Mouse (Mus musculus) liver (tissue): ENCODE results near the gene Gm11758.
"Not testable (repeated sequence)": the region's sequence is repeated elsewhere in the genome, so short reads cannot be mapped to it uniquely, and the experiment has no call there.

Experiments used
- DNase-seq: peaks from one replicate; pipeline ENCODE4 v3.0.0-alpha.2; 2020; ENCODE audit warnings: mixed read lengths

The Gm11758 gene

DNA sequence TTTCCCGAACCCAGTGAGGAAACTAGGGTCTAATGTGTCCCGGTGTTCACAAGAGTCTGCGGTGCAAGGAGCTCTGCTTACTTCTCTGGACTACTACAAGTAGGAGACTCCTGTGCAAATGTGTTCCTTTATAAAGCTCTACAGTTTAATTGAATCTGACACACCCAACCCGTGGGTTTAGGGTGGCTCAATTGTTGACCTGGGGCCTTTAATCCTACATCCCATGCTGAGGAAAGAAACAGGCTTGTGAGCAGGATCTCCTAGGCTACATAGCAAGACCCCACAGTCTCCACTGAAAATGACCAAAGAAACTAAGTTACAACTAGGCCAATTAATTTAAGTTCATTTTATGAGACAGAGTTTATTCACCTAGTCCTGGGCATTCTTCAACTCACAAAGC is at the start of gene Gm11758:
Gene Gm11758, minus strand, starts transcription at position 101 of the 400 bp plus-strand sequence.
- DNase-seq = not testable (repeated sequence)

DNA sequence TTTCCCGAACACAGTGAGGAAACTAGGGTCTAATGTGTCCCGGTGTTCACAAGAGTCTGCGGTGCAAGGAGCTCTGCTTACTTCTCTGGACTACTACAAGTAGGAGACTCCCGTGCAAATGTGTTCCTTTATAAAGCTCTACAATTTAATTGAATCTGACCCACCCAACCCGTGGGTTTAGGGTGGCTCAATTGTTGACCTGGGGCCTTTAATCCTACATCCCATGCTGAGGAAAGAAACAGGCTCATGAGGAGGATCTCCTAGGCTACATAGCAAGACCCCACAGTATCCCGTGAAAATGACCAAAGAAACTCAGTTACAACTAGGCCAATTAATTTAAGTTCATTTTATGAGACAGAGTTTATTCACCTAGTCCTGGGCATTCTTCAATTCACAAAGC is 44.6 kb upstream of the Gm11758 start, which contains the start of gene Gm11756:
Gene Gm11756, minus strand, starts transcription at position 101 of the 400 bp plus-strand sequence.
- DNase-seq = not testable (repeated sequence)

DNA sequence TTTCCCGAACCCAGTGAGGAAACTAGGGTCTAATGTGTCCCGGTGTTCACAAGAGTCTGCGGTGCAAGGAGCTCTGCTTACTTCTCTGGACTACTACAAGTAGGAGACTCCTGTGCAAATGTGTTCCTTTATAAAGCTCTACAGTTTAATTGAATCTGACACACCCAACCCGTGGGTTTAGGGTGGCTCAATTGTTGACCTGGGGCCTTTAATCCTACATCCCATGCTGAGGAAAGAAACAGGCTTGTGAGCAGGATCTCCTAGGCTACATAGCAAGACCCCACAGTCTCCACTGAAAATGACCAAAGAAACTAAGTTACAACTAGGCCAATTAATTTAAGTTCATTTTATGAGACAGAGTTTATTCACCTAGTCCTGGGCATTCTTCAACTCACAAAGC is 29.8 kb upstream of the Gm11758 start, which contains the start of gene Gm13871:
Gene Gm13871, minus strand, starts transcription at position 101 of the 400 bp plus-strand sequence.
- DNase-seq = not testable (repeated sequence)

DNA sequence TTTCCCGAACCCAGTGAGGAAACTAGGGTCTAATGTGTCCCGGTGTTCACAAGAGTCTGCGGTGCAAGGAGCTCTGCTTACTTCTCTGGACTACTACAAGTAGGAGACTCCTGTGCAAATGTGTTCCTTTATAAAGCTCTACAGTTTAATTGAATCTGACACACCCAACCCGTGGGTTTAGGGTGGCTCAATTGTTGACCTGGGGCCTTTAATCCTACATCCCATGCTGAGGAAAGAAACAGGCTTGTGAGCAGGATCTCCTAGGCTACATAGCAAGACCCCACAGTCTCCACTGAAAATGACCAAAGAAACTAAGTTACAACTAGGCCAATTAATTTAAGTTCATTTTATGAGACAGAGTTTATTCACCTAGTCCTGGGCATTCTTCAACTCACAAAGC is 14.9 kb upstream of the Gm11758 start, which contains the start of gene Gm11757:
Gene Gm11757, minus strand, starts transcription at position 101 of the 400 bp plus-strand sequence.
- not testable (repeated sequence) for DNase-seq

DNA sequence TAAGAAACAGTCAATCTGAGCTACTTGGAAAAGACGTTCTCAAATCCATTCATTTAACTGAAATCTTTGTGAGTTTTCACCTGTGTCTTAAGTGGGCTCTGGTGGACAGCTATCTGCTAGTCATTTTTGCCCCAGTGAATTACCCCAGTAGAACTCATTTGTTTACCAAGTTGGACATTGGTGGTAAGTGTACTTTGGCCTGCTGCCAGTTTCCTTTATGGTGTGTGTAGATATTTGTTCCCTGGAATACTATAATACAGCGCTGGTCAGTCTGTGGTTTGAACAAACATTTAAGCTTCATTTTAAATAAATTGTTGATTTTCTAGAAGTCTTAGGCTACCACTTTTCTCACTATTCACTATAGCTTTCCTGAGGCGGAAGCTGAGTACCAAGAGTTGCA is 49.5 kb downstream of the Gm11758 start:
- no peak for DNase-seq
